Mouse (Mus musculus) midbrain, postnatal 0 days (tissue): ENCODE data around the gene Mtcp1. TPM values are rescaled to one million over a fixed set of nuclear protein-coding genes. Genes with fewer than 3 reads are reported as not detected.

Experiments
- ATAC-seq: fragments of 200-750 bp; cut with Nextera tagmentation; 2 replicates; pipeline ENCODE4 v1.8.0; 2017; ENCODE audit warnings: moderate number of reproducible peaks, mild to moderate bottlenecking, moderate TSS enrichment, moderate library complexity; ENCODE audit not compliant: low FRiP score
- DNase-seq: peaks from one replicate; pipeline ENCODE4 v3.0.0-alpha.2; 2015; ENCODE audit warnings: low spot score
- H3K27ac ChIP-seq: fragments of 300-500 bp; sonication (generic); 2 replicates; pipeline ENCODE4 v1.5.1; 2014; ENCODE audit warnings: low read depth, mild to moderate bottlenecking, low read length, mixed read lengths
- H3K27me3 ChIP-seq: fragments of 300-500 bp; sonication (generic); 2 replicates; pipeline ENCODE4 v1.6.1; 2014; ENCODE audit warnings: low read length, control low read depth, mixed read lengths; ENCODE audit not compliant: insufficient read depth
- H3K36me3 ChIP-seq: fragments of 300-500 bp; sonication (generic); 2 replicates; pipeline ENCODE4 v1.6.1; 2014; ENCODE audit warnings: low read length, control low read depth, mixed read lengths; ENCODE audit not compliant: insufficient read depth
- H3K4me1 ChIP-seq: fragments of 300-500 bp; sonication (generic); 2 replicates; pipeline ENCODE4 v1.6.1; 2014; ENCODE audit warnings: mild to moderate bottlenecking, control low read depth, antibody characterized with exemption, low read length, mixed read lengths; ENCODE audit not compliant: insufficient read depth
- H3K4me2 ChIP-seq: fragments of 300-500 bp; sonication (generic); 2 replicates; pipeline ENCODE4 v1.6.1; 2014; ENCODE audit warnings: low read depth, mild to moderate bottlenecking, low read length, mixed read lengths; ENCODE audit not compliant: poor library complexity, severe bottlenecking
- H3K4me3 ChIP-seq: fragments of 300-500 bp; sonication (generic); 2 replicates; pipeline ENCODE4 v1.5.1; 2014; ENCODE audit warnings: low read depth, mild to moderate bottlenecking, low read length, moderate library complexity
- H3K9ac ChIP-seq: fragments of 300-500 bp; sonication (generic); replicated peaks from 2 replicates; pipeline ENCODE4 v1.6.1; 2014; ENCODE audit warnings: mild to moderate bottlenecking, low read length, moderate library complexity, mixed read lengths; ENCODE audit not compliant: poor library complexity, severe bottlenecking
- H3K9me3 ChIP-seq: fragments of 300-500 bp; sonication (generic); 2 replicates; pipeline ENCODE4 v1.6.1; 2016; ENCODE audit warnings: low read length, control low read depth
- CTCF ChIP-seq: IDR thresholded peaks from 2 replicates; pipeline ENCODE4 v1.5.1; 2016; ENCODE audit warnings: antibody characterized with exemption, mild to moderate bottlenecking
- WGBS: fragments of 180-500 bp; shearing (Covaris S2); extraction: QIAGEN DNeasy Blood & Tissue Kit; methylation state at CpG from one replicate; pipeline ENCODE4 v1.1.7; 2014; 5-methylcytosine and 5-hydroxymethylcytosine counted together
- polyA plus RNA-seq: library from polyadenylated mRNA; unstranded; fragments of >200 nt; fragmentation: Nextera tagmentation; extraction: Ambion mirVana; gene quantifications from 2 replicates; pipeline ENCODE4 v1.2.1, GENCODE M21; 2015
- total RNA-seq: library from RNA; depleted of rRNA; stranded (reverse); fragments of >200 nt; gene quantifications from 2 replicates; pipeline ENCODE4 v1.2.3, GENCODE M21; 2014; rRNA removed

Mtcp1 gene
- total and polyA plus RNA-seq, 2 experiments from 2014 or later, result 3.8 to 5.5 TPM

DNA sequence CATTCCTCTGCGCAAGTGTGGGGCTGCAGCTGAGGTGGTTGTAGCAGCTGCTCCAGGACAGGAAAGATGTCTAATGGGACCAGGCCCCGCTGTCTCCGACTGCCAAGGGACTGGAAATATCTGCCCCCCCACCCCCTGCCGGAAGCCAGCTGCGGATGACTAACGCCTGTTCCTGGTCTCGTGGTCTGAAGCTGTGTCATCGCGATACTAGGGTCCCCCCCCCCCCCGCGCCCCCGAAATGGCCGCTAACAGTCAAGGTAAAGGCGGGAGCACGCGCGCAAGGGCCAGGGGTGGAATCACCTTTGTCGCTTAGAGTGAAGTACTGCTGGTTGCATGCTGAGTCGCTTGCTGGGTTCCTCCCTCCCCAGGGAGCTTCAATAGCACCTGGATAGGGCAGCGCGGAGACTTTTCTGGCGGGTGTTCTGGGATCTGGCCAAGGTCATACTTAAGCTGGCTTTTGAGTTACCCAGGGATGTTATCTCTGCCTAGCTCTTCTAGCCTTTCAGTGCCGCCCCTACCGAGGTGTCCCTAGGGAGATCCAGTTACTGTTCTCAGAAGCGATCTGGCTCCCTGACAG lies 34.1 kb downstream of the Mtcp1 start, which contains the start of the genes Fundc2 and F8:
Fundc2 (plus strand) TSS at position 205 of the 577 bp plus-strand sequence.
F8 (minus strand) TSS at position 421 of the 577 bp plus-strand sequence.
- Histone ChIP-seq H3K9me3 (no peaks in the 10 kb centered on the region), H3K27ac (peak within 1 kb of the TSS; percentile 69), H3K36me3 (no peaks in the 10 kb centered on the region), H3K4me1 (no peaks in the 10 kb centered on the region), H3K27me3 (no peaks in the 10 kb centered on the region), H3K4me2 (peak within 1 kb of the TSS; percentile 44), H3K4me3 (peak within 1 kb of the TSS; percentile 51), H3K9ac (peak within 1 kb of the TSS; percentile 64)
- peak; percentile 98 for ATAC-seq
- peak; percentile 85 for DNase-seq
- 19% methylated on average over 22 of the region's 25 CpGs for WGBS
- 0 out of 2 replicates have a peak, but pooled peaks have one; percentile 5 for TF ChIP-seq CTCF

DNA sequence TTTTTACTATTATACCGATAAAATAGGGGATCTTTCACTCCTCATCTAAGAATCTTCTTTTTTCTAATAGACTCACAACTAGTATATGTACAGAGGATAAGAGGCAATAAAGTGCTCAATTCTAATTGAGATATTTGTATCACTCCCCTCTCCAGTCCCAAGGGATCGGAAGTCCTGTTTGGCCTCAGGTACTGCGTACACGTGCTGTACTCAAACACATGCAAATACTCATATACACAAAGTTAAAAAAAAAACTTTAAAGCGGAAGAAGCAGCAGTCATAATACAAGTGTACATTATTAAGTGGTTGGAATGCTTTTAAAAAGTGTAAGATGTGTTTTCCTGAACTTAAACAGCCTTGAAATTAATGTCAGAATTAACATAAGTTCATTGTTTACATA lies 34.7 kb downstream of the Mtcp1 start:
- Histone ChIP-seq H3K9ac (0 out of 2 replicates have a peak overlapping the region, but pooled peaks have one; percentile 64), H3K36me3 (no peaks in the 10 kb centered on the region), H3K4me3 (peak overlapping the region; percentile 51), H3K27ac (0 out of 2 replicates have a peak overlapping the region, but pooled peaks have one; percentile 38), H3K27me3 (no peaks in the 10 kb centered on the region), H3K9me3 (no peaks in the 10 kb centered on the region), H3K4me2 (peak overlapping the region; percentile 40), H3K4me1 (no peaks in the 10 kb centered on the region)
- DNase-seq, result no peak
- ATAC-seq, result peak; percentile 36; the same call in 1 of the 2 replicates
- no peak for TF ChIP-seq CTCF
- WGBS, result 66% methylated on average over 5 of the region's 5 CpGs

DNA sequence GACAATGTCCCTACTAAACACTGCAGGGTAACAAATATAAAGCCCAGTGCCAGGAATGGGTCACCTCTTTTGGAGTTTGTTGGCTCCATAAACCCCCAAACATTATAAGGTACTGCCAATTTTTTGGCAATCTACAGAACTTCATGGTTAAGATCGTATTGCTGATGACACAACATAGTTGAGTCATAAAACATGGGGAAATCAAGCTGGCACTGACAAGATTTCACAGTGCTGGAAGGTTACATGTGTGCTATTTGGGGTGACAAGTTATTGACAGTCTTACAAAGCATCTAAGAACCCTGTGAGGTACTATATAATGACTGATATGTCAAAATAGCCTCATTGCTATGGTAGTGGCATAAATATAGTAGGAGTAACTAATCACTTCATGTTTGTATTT lies 35.2 kb downstream of the Mtcp1 start:
- ATAC-seq (no peak), DNase-seq (no peak)
- TF ChIP-seq CTCF, result no peak
- H3K27ac ChIP-seq, result no peak overlapping the region
- H3K9me3 ChIP-seq, result no peaks in the 10 kb centered on the region
- H3K9ac ChIP-seq, result no peak overlapping the region
- H3K27me3 ChIP-seq, result no peaks in the 10 kb centered on the region
- no peaks in the 10 kb centered on the region for H3K4me1 ChIP-seq
- no peak overlapping the region for H3K4me3 ChIP-seq
- no peaks in the 10 kb centered on the region for H3K36me3 ChIP-seq
- 80% methylated on average over 1 of the region's 1 CpGs for WGBS
- no peak overlapping the region for H3K4me2 ChIP-seq

GRCm38 (mm10) chrX:75376815-75377214 lies 39.6 kb downstream of the Mtcp1 start:
- ATAC-seq (no peak), DNase-seq (no peak)
- Histone ChIP-seq H3K27me3 (no peaks in the 10 kb centered on the region), H3K4me3 (no peak overlapping the region), H3K4me1 (no peaks in the 10 kb centered on the region), H3K4me2 (no peak overlapping the region), H3K9ac (no peak overlapping the region), H3K27ac (no peak overlapping the region), H3K36me3 (no peaks in the 10 kb centered on the region), H3K9me3 (no peaks in the 10 kb centered on the region)
- no peak for TF ChIP-seq CTCF

- Histone ChIP-seq H3K9me3 (no peaks in the 10 kb centered on the region), H3K9ac (no peak overlapping the region), H3K4me1 (no peaks in the 10 kb centered on the region), H3K27me3 (no peaks in the 10 kb centered on the region), H3K4me3 (no peak overlapping the region), H3K27ac (no peak overlapping the region), H3K4me2 (no peak overlapping the region), H3K36me3 (no peaks in the 10 kb centered on the region)
- DNase-seq (no peak), ATAC-seq (no peak)
- no peak for TF ChIP-seq CTCF
- WGBS, result 84% methylated on average over 2 of the region's 2 CpGs
These were observed 43.5 kb downstream of the Mtcp1 start for GRCm38 (mm10) chrX:75372666-75373425.

DNA sequence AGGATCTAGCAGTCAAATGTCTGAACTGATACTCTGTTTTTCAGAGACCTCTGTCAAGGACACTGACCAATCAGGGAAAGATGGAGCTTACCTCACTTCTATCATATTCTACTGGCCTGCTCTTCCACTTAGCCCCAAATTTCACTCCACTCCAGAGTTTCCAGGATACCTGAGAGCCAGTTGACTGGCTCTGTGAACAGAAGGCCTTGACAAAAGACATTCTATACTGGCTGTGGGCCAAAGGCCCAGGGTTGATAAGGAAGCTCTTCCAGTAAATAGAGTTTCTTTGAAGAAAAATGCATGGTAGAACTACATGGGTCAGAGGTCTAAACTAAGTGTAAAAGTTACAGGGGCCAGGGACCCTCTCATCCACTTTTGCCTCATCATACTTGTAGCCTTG lies 46.2 kb downstream of the Mtcp1 start:
- no peak overlapping the region for H3K27ac ChIP-seq
- no peak for DNase-seq
- no peak overlapping the region for H3K4me2 ChIP-seq
- H3K4me1 ChIP-seq, result no peaks in the 10 kb centered on the region
- no peak for TF ChIP-seq CTCF
- no peak for ATAC-seq
- H3K9ac ChIP-seq, result no peak overlapping the region
- no peaks in the 10 kb centered on the region for H3K27me3 ChIP-seq
- no peaks in the 10 kb centered on the region for H3K36me3 ChIP-seq
- H3K9me3 ChIP-seq, result no peaks in the 10 kb centered on the region
- H3K4me3 ChIP-seq, result no peak overlapping the region

Other genes with a start within 250 kb of the Mtcp1 start
- 24.4 and 38.7 TPM in 2 replicates for gene Fundc2, start 34.2 kb downstream of the Mtcp1 start, total RNA-seq
- 29.4 and 29.9 TPM in 2 replicates for gene Fundc2, start 34.2 kb downstream of the Mtcp1 start, polyA plus RNA-seq
- 1.5 and 1.9 TPM in 2 replicates for gene F8, start 34.0 kb downstream of the Mtcp1 start, total RNA-seq
- gene F8, start 34.0 kb downstream of the Mtcp1 start, polyA plus RNA-seq, result 1.7 and 1.8 TPM in 2 replicates
- 10.4 and 12.0 TPM in 2 replicates for gene Cmc4, start within 50 bp of the Mtcp1 start, total RNA-seq
- 24.9 TPM in 2 replicates for gene Cmc4, start within 50 bp of the Mtcp1 start, polyA plus RNA-seq
- 14.0 and 19.3 TPM in 2 replicates for gene Brcc3, start within 50 bp of the Mtcp1 start, total RNA-seq
- 33.0 and 34.4 TPM in 2 replicates for gene Brcc3, start within 50 bp of the Mtcp1 start, polyA plus RNA-seq
- 91.1 and 134 TPM in 2 replicates for gene Vbp1, start 97.7 kb upstream of the Mtcp1 start, total RNA-seq
- gene Vbp1, start 97.7 kb upstream of the Mtcp1 start, polyA plus RNA-seq, result 291 and 309 TPM in 2 replicates
- gene Rab39b, start 161.6 kb upstream of the Mtcp1 start, total RNA-seq, result 30.0 and 35.5 TPM in 2 replicates
- 24.1 and 24.4 TPM in 2 replicates for gene Rab39b, start 161.6 kb upstream of the Mtcp1 start, polyA plus RNA-seq